Mouse (Mus musculus): Measurements from ENCODE around the gene Capza1. TPM values are rescaled to one million over a fixed set of nuclear protein-coding genes. Genes with fewer than 3 reads are reported as not detected.

Capza1 gene
- polyA plus RNA-seq, 1 experiment from 2014 or later = 200 TPM

- no peaks in the 10 kb centered on the region for H3K36me3 ChIP-seq (ENCODE audit: control insufficient read depth, insufficient read depth, low read length)
- H3K4me1 ChIP-seq (ENCODE audit: control insufficient read depth, insufficient read depth, low read length) = peaks cover 12% of the 10 kb centered on the region
- H3K27me3 ChIP-seq (replicated peaks; ENCODE audit: control insufficient read depth, insufficient read depth, low read length) = no peaks in the 10 kb centered on the region
- ATAC-seq = peak; percentile 51
- WGBS = under 1% methylated on average over 12 of the region's 12 CpGs
- H3K27ac ChIP-seq (ENCODE audit: low read length) = peak overlapping the region; percentile 99
- H3K9ac ChIP-seq (ENCODE audit: low read depth, low read length) = peak overlapping the region; percentile 99
- no peaks in the 10 kb centered on the region for H3K9me3 ChIP-seq (ENCODE audit: control insufficient read depth, low read length)
- H3K4me2 ChIP-seq (ENCODE audit: low read depth, low read length) = peak overlapping the region; percentile 73
- H3K4me3 ChIP-seq (ENCODE audit: low read length) = peak overlapping the region; percentile 100
These were observed 1.1 kb upstream of the Capza1 start for GRCm38 (mm10) chr3:104865341-104865788.

- peak; percentile 90 for ATAC-seq
- under 1% methylated on average over 48 of the region's 48 CpGs for WGBS
- H3K27me3 ChIP-seq (replicated peaks; ENCODE audit: control insufficient read depth, insufficient read depth, low read length) = no peaks in the 10 kb centered on the region
These were observed 491 bp upstream of the Capza1 start for GRCm38 (mm10) chr3:104864651-104865340.

GRCm38 (mm10) chr3:104858560-104858959, 5.7 kb downstream of the Capza1 start:
- H3K4me3 ChIP-seq (ENCODE audit: low read length) = no peak overlapping the region
- H3K27ac ChIP-seq (ENCODE audit: low read length) = no peak overlapping the region
- no peaks in the 10 kb centered on the region for H3K9me3 ChIP-seq (ENCODE audit: control insufficient read depth, low read length)
- no peaks in the 10 kb centered on the region for H3K27me3 ChIP-seq (replicated peaks; ENCODE audit: control insufficient read depth, insufficient read depth, low read length)
- no peaks in the 10 kb centered on the region for H3K36me3 ChIP-seq (ENCODE audit: control insufficient read depth, insufficient read depth, low read length)
- ATAC-seq = no peak
- H3K9ac ChIP-seq (ENCODE audit: low read depth, low read length) = no peak overlapping the region
- 91% methylated on average over 1 of the region's 1 CpGs for WGBS
- no peak overlapping the region for H3K4me2 ChIP-seq (ENCODE audit: low read depth, low read length)
- H3K4me1 ChIP-seq (ENCODE audit: control insufficient read depth, insufficient read depth, low read length) = peaks cover 10% of the 10 kb centered on the region

More at GRCm38 (mm10) chr3:104864651-104865340, 491 bp upstream of the Capza1 start:
- Histone ChIP-seq H3K9ac (ENCODE audit: low read depth, low read length) (peak overlapping the region; percentile 99), H3K36me3 (ENCODE audit: control insufficient read depth, insufficient read depth, low read length) (no peaks in the 10 kb centered on the region), H3K27ac (ENCODE audit: low read length) (peak overlapping the region; percentile 99), H3K9me3 (ENCODE audit: control insufficient read depth, low read length) (no peaks in the 10 kb centered on the region), H3K4me3 (ENCODE audit: low read length) (peak overlapping the region; percentile 100), H3K4me1 (ENCODE audit: control insufficient read depth, insufficient read depth, low read length) (peaks cover 12% of the 10 kb centered on the region), H3K4me2 (ENCODE audit: low read depth, low read length) (peak overlapping the region; percentile 73)

GRCm38 (mm10) chr3:104856106-104856505, 8.2 kb downstream of the Capza1 start:
- Histone ChIP-seq H3K9me3 (ENCODE audit: control insufficient read depth, low read length) (no peaks in the 10 kb centered on the region), H3K4me1 (ENCODE audit: control insufficient read depth, insufficient read depth, low read length) (peaks cover 5% of the 10 kb centered on the region), H3K4me3 (ENCODE audit: low read length) (no peak overlapping the region), H3K36me3 (ENCODE audit: control insufficient read depth, insufficient read depth, low read length) (no peaks in the 10 kb centered on the region), H3K4me2 (ENCODE audit: low read depth, low read length) (no peak overlapping the region), H3K27me3 (replicated peaks; ENCODE audit: control insufficient read depth, insufficient read depth, low read length) (no peaks in the 10 kb centered on the region), H3K9ac (ENCODE audit: low read depth, low read length) (no peak overlapping the region), H3K27ac (ENCODE audit: low read length) (no peak overlapping the region)
- 69% methylated on average over 1 of the region's 1 CpGs for WGBS
- ATAC-seq = no peak

GRCm38 (mm10) chr3:104854866-104855265, 9.4 kb downstream of the Capza1 start:
- H3K9me3 ChIP-seq (ENCODE audit: control insufficient read depth, low read length) = no peaks in the 10 kb centered on the region
- H3K4me3 ChIP-seq (ENCODE audit: low read length) = no peak overlapping the region
- ATAC-seq = no peak
- H3K36me3 ChIP-seq (ENCODE audit: control insufficient read depth, insufficient read depth, low read length) = no peaks in the 10 kb centered on the region
- no peak overlapping the region for H3K4me2 ChIP-seq (ENCODE audit: low read depth, low read length)
- H3K27me3 ChIP-seq (replicated peaks; ENCODE audit: control insufficient read depth, insufficient read depth, low read length) = no peaks in the 10 kb centered on the region
- no peak overlapping the region for H3K27ac ChIP-seq (ENCODE audit: low read length)
- peaks cover 3% of the 10 kb centered on the region; the same call in 1 of the 2 replicates for H3K4me1 ChIP-seq (ENCODE audit: control insufficient read depth, insufficient read depth, low read length)
- no peak overlapping the region for H3K9ac ChIP-seq (ENCODE audit: low read depth, low read length)

- no peak for ATAC-seq
- no peak overlapping the region for H3K4me2 ChIP-seq (ENCODE audit: low read depth, low read length)
- no peak overlapping the region for H3K27ac ChIP-seq (ENCODE audit: low read length)
- no peak overlapping the region for H3K9ac ChIP-seq (ENCODE audit: low read depth, low read length)
- H3K27me3 ChIP-seq (replicated peaks; ENCODE audit: control insufficient read depth, insufficient read depth, low read length) = no peaks in the 10 kb centered on the region
- H3K9me3 ChIP-seq (ENCODE audit: control insufficient read depth, low read length) = no peaks in the 10 kb centered on the region
- H3K4me3 ChIP-seq (ENCODE audit: low read length) = no peak overlapping the region
- peaks cover 3% of the 10 kb centered on the region; the same call in 1 of the 2 replicates for H3K4me1 ChIP-seq (ENCODE audit: control insufficient read depth, insufficient read depth, low read length)
- H3K36me3 ChIP-seq (ENCODE audit: control insufficient read depth, insufficient read depth, low read length) = no peaks in the 10 kb centered on the region
- 95% methylated on average over 1 of the region's 1 CpGs for WGBS
These were observed 9.8 kb downstream of the Capza1 start for GRCm38 (mm10) chr3:104854465-104854864.

- WGBS = 90% methylated on average over 4 of the region's 4 CpGs
These were observed 17.7 kb downstream of the Capza1 start for GRCm38 (mm10) chr3:104846601-104847000.

GRCm38 (mm10) chr3:104841049-104841448, 23.3 kb downstream of the Capza1 start:
- Histone ChIP-seq H3K27me3 (replicated peaks; ENCODE audit: control insufficient read depth, insufficient read depth, low read length) (no peaks in the 10 kb centered on the region), H3K9me3 (ENCODE audit: control insufficient read depth, low read length) (no peaks in the 10 kb centered on the region), H3K4me3 (ENCODE audit: low read length) (no peak overlapping the region), H3K36me3 (ENCODE audit: control insufficient read depth, insufficient read depth, low read length) (0 out of 2 replicates have a peak, but pooled peaks cover under 1% of the 10 kb centered on the region), H3K9ac (ENCODE audit: low read depth, low read length) (no peak overlapping the region), H3K27ac (ENCODE audit: low read length) (no peak overlapping the region), H3K4me1 (ENCODE audit: control insufficient read depth, insufficient read depth, low read length) (no peaks in the 10 kb centered on the region), H3K4me2 (ENCODE audit: low read depth, low read length) (no peak overlapping the region)
- WGBS = 92% methylated on average over 5 of the region's 5 CpGs
- ATAC-seq = no peak

More at GRCm38 (mm10) chr3:104846601-104847000, 17.7 kb downstream of the Capza1 start:
- Histone ChIP-seq H3K4me1 (ENCODE audit: control insufficient read depth, insufficient read depth, low read length) (no peaks in the 10 kb centered on the region), H3K27me3 (replicated peaks; ENCODE audit: control insufficient read depth, insufficient read depth, low read length) (no peaks in the 10 kb centered on the region), H3K4me2 (ENCODE audit: low read depth, low read length) (no peak overlapping the region), H3K27ac (ENCODE audit: low read length) (no peak overlapping the region), H3K36me3 (ENCODE audit: control insufficient read depth, insufficient read depth, low read length) (no peaks in the 10 kb centered on the region), H3K4me3 (ENCODE audit: low read length) (no peak overlapping the region), H3K9me3 (ENCODE audit: control insufficient read depth, low read length) (no peaks in the 10 kb centered on the region), H3K9ac (ENCODE audit: low read depth, low read length) (no peak overlapping the region)
- ATAC-seq = no peak

- ATAC-seq = no peak
- 93% methylated on average over 3 of the region's 3 CpGs for WGBS
- Histone ChIP-seq H3K27me3 (replicated peaks; ENCODE audit: control insufficient read depth, insufficient read depth, low read length) (no peaks in the 10 kb centered on the region), H3K36me3 (ENCODE audit: control insufficient read depth, insufficient read depth, low read length) (peaks cover 7% of the 10 kb centered on the region; the same call in 1 of the 2 replicates), H3K4me3 (ENCODE audit: low read length) (no peak overlapping the region), H3K4me2 (ENCODE audit: low read depth, low read length) (no peak overlapping the region), H3K27ac (ENCODE audit: low read length) (no peak overlapping the region), H3K9me3 (ENCODE audit: control insufficient read depth, low read length) (no peaks in the 10 kb centered on the region), H3K4me1 (ENCODE audit: control insufficient read depth, insufficient read depth, low read length) (no peaks in the 10 kb centered on the region), H3K9ac (ENCODE audit: low read depth, low read length) (no peak overlapping the region)
These were observed 28.5 kb downstream of the Capza1 start for GRCm38 (mm10) chr3:104835797-104836196.

Measured in intestine, embryonic 16.5 days (tissue).